Mouse (Mus musculus) ovary, adult 18-20 months (tissue): ENCODE measurements around the gene Epm2aip1.

Experiments used
- DNase-seq: peaks from one replicate; pipeline ENCODE4 v3.0.0; 2022; ENCODE audit warnings: low spot score, mixed read lengths

The Epm2aip1 gene

GRCm38 (mm10) chr9:111271434-111272160 is at the start of gene Epm2aip1, which contains the start of gene Mlh1:
Epm2aip1 (plus strand) TSS chr9:111271929.
Mlh1 (minus strand) TSS chr9:111271791.
- peak; percentile 99 for DNase-seq

DNA sequence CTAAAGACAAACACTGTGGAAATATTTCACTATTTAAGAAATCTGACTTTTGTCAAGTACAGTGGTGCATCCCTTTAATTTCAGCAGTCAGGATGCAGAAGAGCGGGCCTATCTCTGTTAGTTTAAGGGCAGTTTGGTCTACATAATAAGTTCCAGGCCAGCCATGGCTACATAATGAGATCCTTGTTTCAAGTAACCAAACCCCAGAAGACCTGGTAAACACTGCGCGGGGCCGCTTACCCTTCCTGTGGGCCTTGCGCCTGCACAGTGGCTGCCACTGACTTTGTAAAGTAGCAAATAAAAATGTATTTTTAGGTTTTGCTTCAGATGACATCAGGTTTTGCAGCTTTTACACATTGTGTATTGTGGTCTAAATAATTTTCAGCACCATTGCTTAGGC is 48.3 kb upstream of the Epm2aip1 start:
- DNase-seq, result no peak

- no peak for DNase-seq
Observed at GRCm38 (mm10) chr9:111228446-111228845, 43.3 kb upstream of the Epm2aip1 start.

- DNase-seq, result no peak
Observed at GRCm38 (mm10) chr9:111234701-111235100, 37.0 kb upstream of the Epm2aip1 start.

GRCm38 (mm10) chr9:111237726-111238125 is 34.0 kb upstream of the Epm2aip1 start:
- no peak for DNase-seq

GRCm38 (mm10) chr9:111239821-111240220 is 31.9 kb upstream of the Epm2aip1 start:
- DNase-seq, result no peak

DNA sequence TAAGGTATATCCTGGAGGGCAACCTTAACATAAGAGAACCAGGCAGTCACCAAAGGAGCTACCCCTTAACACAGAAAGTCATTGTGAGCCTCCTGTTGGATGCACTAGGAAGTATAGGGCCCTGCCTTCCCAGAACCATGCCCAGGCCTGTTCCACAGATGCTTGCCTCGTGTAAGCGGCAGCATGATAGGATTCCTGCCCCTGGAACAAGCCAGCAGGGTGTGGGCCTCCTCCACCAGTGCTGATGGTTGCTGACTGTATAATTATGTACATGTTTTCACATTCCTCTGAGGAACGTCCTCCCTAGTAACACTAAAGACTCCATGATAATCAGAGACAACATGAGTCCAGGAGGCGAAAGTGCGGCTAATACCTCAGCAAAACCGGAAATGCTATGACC is 28.3 kb upstream of the Epm2aip1 start:
- DNase-seq, result no peak

DNA sequence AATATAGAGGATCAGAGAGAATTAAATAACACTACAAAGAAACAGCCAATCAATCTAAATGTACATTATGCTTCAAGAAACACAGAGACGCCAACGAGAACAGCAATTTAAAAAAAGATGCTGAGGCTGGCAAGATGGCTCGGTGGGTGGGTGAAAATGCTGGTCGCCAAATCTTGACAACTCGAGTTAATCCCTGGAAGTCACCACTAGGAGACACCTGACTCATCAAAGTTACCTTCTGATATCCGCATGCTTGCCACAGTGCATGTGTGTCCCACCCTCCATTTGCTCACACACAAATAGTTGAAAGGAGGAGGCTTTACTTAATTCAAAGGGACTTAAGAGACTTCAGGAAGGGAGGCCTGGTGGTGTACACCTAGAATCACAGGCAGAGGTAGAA is 26.2 kb upstream of the Epm2aip1 start:
- DNase-seq, result no peak

- DNase-seq, result no peak
Observed at GRCm38 (mm10) chr9:111247682-111248246, 24.0 kb upstream of the Epm2aip1 start.

DNA sequence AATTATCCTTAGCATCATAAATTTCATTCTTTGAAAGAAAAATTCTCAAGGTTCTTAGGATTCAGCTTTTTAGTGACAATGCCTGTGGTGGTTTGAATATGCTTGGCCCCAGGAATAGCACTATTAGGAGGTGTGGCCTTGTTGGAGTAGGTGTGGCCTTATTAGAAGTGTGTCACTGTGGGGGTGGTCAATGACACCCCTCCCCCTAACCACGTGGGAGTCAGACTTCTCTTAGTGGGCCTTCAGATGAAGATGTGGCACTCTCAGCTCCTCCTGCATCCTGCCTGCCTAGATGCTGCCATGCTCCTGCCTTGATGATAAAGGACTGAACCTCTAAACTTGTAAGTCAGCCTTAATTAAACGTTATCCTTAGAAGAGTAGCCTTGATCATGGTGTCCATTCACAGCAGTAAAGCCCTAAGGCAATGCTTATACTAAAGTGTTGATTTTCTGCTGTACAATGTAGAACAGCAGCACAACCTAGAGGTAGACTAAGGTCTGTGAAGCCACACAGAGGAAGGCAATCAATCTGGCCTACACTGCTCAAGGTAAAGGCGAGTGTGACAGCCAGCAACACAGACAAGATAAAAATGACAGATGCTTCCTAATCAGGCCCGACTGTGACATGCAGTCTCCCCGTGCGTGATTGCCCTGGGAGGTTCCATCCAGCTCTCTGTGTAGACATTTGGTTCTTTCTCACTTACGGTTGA is 19.4 kb upstream of the Epm2aip1 start:
- no peak for DNase-seq

- peak; percentile 17 for DNase-seq
Observed at GRCm38 (mm10) chr9:111260360-111260985, 11.3 kb upstream of the Epm2aip1 start.

DNA sequence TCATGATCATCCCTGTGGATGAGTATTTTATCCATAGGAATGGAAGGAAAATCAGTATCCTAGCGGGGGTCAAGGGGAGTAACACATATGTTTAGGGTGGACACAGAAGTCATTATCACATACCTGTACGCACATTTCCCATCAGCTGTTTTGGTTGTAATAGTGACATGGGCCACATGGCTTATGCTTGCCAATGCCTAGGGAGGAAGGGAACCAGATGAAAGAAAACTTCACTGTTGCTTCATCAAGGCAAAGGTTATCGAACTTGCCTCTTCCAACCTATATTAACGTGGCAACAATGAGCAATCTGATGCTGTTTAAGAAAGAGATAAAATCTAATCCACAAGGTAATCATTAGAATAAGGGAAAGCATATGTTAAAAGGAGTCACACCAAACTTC is 10.4 kb upstream of the Epm2aip1 start:
- DNase-seq, result no peak

GRCm38 (mm10) chr9:111267998-111268397 is 3.7 kb upstream of the Epm2aip1 start:
- DNase-seq, result no peak

DNA sequence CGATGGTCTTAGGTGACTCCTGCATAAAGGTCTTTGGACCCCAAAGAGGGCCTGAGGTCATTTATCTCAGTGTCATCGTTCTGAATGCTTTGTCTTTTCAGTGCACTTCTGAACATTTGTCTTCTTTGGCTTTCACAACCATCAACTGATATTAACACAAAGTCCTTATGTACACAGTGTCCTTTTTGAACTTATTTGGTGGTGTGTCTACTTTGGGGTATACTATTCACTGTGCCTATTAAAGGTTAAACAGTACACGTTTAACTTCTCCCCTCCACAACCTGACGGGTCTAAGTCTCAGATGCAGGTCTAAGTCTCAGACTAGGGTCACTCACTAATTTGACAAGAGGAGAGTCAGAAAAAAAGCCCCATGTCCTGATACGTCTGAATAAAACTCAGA is 1.1 kb upstream of the Epm2aip1 start:
- no peak for DNase-seq

- no peak for DNase-seq
Observed at GRCm38 (mm10) chr9:111271056-111271433, 684 bp upstream of the Epm2aip1 start.

DNA sequence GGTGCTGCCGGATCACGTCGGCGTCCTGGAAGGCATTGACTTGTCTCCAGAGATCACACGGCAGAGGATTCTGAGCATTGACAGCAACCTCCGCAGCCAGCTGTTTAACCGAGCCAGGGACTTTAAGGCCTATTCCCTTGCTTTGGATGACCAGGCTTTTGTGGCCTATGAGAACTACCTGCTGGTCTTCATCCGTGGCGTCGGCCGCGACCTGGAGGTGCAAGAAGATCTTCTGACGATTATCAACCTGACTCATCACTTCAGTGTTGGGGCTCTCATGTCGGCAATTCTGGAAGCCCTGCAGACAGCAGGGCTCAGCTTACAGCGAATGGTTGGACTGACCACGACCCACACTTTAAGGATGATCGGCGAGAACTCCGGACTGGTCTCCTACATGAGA is 627 bp downstream of the Epm2aip1 start:
- DNase-seq, result no peak

DNA sequence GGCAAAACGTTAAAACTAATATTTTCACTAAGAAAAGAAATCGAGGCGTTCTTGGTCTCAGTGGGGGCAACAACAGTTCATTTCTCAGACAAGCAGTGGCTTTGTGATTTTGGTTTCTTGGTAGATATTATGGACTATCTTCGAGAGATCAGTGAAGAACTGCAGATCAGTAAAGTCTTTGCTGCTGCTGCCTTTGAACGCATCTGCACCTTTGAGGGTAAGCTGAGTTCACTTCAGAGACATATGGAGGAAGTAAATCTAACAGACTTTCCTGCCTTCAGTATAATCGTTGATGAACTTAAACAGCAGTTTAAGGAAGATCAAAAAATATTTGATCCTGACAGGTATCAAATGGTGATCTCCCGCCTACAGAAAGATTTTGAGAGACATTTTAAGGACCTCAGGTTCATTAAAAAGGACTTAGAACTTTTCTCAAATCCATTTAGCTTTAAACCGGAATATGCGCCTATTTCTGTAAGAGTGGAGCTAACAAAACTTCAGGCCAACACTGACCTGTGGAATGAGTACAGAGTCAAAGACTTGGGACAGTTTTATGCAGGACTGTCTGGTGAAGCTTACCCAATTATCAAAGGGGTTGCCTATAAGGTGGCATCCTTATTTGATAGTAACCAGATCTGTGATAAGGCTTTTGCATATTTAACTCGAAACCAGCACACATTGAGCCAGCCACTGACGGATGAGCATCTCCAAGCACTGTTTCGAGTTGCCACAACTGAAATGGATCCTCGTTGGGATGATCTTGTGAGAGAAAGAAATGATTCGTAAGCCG is 1.5 kb downstream of the Epm2aip1 start:
- no peak for DNase-seq

DNA sequence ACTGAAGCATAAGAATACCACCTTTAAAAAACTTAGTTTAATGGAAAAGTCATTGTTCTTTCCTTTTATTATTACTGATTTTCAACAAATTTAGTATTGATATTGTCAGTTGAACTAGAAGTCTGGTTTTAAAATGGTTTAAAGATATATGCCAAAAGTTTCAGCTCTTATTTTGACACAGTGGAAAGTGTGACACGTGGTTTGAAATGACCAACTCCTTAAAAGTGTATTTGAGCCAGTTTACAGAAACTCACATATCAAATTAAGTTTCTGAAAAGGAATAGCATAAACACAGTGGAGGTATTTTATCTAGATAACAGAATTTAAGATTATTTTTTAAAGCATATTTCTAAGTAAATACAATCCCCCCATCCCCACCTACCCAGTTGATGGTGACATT is 2.2 kb downstream of the Epm2aip1 start:
- no peak for DNase-seq

DNA sequence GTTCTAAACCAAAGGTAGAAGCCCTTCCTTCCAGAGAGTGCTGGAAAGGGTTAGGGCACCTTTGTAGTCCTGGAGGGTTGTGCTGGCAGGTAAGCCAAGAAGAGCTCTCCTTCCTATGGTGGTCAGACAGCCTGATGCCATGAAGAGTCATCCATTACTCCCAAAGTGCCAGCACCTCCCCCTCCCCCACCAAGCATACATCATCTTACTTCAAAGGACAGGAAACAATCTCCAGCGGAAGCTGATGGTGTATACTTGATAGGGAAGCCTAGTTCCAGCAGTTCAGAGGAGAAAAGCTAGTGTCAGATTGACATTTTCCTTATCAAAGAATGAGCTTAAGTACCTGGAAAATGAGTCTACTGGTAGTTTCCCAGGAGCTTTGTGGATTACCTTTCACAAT is 3.4 kb downstream of the Epm2aip1 start:
- DNase-seq, result no peak

DNA sequence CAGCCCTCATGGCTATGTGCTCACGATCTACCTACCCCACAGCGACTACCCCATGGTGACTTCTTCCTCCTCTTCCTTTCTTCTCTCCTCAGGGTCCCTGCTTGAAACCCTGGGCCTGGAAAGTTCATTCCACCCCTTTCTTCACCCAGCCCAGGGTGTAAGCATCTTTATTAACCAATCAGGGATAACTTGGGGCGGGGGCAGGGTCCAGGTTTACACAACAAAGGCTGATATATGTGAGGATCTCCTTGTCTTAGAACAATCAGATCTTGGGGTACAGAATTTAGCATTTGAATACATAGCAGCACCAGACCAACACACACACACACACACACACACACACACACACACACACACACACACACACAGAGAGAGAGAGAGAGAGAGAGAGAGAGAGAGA is 13.3 kb downstream of the Epm2aip1 start:
- DNase-seq, result no peak

DNA sequence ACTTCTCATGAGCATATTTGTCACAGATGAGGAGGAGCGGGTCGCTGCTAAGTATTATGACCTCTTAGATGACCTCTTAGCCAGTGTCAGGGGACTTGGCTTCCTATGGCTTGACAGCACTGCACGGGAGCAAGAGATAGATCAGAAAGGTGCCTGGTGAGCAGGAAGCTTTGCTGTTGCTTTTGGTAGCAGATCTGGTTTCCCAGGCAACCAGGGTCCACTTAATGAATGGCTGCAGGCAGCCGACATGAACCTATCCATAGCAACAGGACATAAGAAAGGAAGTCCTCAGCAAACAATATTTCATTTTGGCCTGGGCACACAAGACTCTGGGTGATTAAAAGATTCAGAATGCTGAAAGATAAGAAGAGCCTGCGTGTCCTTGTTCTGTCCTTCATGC is 13.9 kb downstream of the Epm2aip1 start:
- no peak for DNase-seq

DNA sequence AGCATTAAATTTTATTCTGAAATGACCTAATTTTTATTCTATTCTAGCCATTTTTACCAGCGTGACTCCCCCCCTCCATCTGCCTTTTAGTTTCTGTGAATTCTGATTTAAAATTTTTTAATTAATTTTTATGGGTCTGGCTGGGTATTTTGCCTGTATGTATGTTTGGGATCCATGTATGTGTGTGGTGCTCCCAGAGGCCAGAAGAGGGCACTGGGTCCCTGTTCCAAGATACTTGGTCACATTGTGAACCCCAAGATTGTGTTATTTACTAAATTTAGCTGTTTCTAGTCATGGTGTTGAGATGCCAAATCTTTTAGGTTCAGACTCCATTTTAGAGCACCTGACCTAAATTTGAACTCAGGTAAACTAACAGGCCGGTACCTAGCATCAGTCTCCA is 14.7 kb downstream of the Epm2aip1 start:
- no peak for DNase-seq
